Comparison of ENCODE assay signal across 8 mouse cellular contexts in genomic region chr4:70220277-70221180, GRCm38 (mm10).
A peak's percentile ranks its signal among the peaks of the same experiment; 100 is the strongest.
DNase-seq lines count a peak whose midpoint lies in the region; ATAC-seq lines count a peak whose summit lies in the region.

No protein-coding gene starts in this region.

- no peak overlapping the region for H3K4me2 ChIP-seq in lung, embryonic 15.5 days

- H3K4me3 ChIP-seq in lung, embryonic 15.5 days = no peak overlapping the region

- 55% methylated on average over 10 of the region's 10 CpGs for WGBS in lung, embryonic 15.5 days

- 0 out of 2 replicates have a peak, but pooled peaks have one; percentile 28 for ATAC-seq in lung, embryonic 15.5 days (ENCODE audit: borderline replicate concordance, extremely low read depth, low FRiP score, low TSS enrichment)

- H3K4me1 ChIP-seq in lung, embryonic 15.5 days = peaks cover 8% of the 10 kb centered on the region; the same call in 1 of the 2 replicates

- no peaks in the 10 kb centered on the region for H3K9me3 ChIP-seq in lung, embryonic 15.5 days

- H3K27me3 ChIP-seq in lung, embryonic 15.5 days = no peaks in the 10 kb centered on the region

- no peak for DNase-seq in lung, postnatal 4 days
- DNase-seq in fibroblast of lung, adult 2 months (ENCODE audit: low read depth) = peak; percentile 25
- DNase-seq in heart, postnatal 14 days = peak; percentile 63 to 64
- peak; percentile 50 for DNase-seq in layer of hippocampus, adult 9-11 months
- DNase-seq in right cerebral cortex, postnatal 25 days = peak; percentile 26
- DNase-seq in thymus, postnatal 0 days (ENCODE audit: low spot score) = no peak
- DNase-seq in cerebellum, adult 8-10 months = no peak

- peaks cover 16% of the 10 kb centered on the region for H3K36me3 ChIP-seq in lung, embryonic 15.5 days

- no peak overlapping the region for H3K9ac ChIP-seq in lung, embryonic 15.5 days

- intact Hi-C loops in heart, postnatal 14 days (cut with DNase I) = no loop called here

- H3K27ac ChIP-seq in lung, embryonic 15.5 days = peak overlapping the region; percentile 26

Comparison
In these comparisons a context has a peak if more than half of its experiments do, and no peak if none do; other contexts are left out.
1. DNase-seq: peak in fibroblast of lung, adult 2 months (single experiment), heart, postnatal 14 days (2 of 2), layer of hippocampus, adult 9-11 months (single experiment) and right cerebral cortex, postnatal 25 days (single experiment); none in lung, postnatal 4 days (0 of 2), thymus, postnatal 0 days (single experiment) and cerebellum, adult 8-10 months (single experiment).